Mouse (Mus musculus): Measurements from ENCODE around the gene Oprd1. TPM values are rescaled to one million over a fixed set of nuclear protein-coding genes. Genes with fewer than 3 reads are reported as not detected.

Gene Oprd1
- total RNA-seq (2021) = under 1 TPM in 1 of 2 experiments, not detected in 1; 0.04 TPM
- long read RNA-seq, experiment 1 = 0 reads
- long read RNA-seq, experiment 2 = 0 reads

DNA sequence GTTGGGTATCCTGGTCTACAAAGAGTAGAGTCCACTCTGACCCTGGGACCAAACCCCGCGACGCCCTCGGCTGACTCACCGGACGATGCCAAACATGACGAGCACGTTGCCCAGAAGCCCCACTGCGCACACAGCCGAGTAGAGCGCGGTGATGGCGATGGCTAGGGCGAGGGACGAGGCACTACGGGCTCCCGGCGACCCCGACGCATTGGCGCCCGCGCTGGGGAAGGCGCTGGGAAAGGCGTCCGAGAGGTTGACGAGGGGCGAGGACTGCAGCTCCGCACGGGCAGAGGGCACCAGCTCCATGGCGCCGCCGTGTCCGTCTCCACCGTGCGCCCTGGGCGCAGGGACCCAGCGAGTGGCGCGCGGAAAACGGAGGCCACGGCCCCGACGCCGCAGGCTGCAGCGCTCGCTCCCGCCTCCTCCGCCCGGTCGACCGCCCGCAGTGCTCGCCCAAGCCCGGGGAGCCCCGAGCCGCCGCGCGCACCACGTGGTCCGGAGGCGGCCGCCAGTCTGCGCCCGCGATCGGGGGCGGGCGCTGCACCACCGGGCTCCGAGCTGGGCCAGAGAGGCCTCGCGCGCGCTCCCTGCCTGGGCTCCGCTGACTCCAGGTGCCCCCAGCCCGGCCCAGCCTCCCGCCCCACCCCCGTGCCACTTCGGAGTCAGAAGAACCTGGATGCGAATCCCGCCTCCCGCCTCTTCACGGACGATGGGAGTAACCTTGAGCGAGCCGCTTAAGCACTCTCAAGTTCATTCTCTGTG, at the start of gene Oprd1:
TSS of gene Oprd1 (minus strand) at position 407 of the 762 bp plus-strand sequence.
- DNase-seq = no peak
- intact Hi-C loops (cut with DNase I; ENCODE audit: low total_unique reads) = no loop called here

DNA sequence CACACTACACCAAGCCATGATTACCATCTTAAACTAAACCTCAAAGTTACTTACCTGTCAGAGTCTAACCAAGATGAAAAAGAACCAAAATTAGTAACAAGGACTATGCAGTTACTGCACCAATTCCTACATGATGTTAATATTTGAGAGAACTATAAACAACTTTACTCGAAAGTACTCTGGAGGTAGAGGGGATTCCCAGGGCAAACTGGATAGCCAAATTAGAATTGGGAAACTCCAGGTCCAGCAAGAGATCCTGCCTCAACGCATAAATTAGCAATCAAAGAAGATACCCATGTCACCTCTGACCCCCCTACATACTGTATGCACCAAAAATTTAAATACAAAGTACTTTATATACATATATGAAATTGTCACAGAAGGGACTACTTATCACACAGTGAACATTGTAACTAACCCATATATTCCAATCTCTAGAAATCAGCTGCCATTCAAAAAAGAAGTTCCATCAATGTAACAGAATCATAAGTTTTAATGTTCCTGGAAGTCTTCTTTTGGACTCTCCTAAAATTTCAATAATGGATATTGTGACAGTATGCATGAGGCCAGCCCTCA, 43.6 kb upstream of the Oprd1 start:
- intact Hi-C loops (cut with DNase I; ENCODE audit: low total_unique reads) = no loop called here

DNA sequence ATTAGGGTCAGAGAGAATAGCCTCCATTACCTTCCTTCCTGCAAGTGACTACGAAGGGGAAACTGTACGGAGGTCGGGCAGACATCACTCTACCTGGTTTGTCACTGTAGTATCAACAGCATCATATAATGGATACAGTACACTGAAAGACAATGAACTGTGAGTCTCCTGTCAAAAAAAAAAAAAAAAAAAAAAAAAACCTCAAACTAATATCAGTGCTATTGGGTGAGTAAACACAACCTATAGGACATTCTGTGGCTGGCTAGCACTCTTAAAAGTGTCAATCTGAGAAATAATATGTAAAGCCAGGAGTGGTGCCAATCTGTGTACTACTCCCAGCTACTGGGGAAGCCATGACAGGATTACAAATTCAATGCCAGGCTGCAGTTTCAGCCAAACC, 38.9 kb upstream of the Oprd1 start:
- intact Hi-C loops (cut with DNase I; ENCODE audit: low total_unique reads) = no loop called here

More for the DNA sequence above, 43.6 kb upstream of the Oprd1 start:
- no peak for DNase-seq

DNA sequence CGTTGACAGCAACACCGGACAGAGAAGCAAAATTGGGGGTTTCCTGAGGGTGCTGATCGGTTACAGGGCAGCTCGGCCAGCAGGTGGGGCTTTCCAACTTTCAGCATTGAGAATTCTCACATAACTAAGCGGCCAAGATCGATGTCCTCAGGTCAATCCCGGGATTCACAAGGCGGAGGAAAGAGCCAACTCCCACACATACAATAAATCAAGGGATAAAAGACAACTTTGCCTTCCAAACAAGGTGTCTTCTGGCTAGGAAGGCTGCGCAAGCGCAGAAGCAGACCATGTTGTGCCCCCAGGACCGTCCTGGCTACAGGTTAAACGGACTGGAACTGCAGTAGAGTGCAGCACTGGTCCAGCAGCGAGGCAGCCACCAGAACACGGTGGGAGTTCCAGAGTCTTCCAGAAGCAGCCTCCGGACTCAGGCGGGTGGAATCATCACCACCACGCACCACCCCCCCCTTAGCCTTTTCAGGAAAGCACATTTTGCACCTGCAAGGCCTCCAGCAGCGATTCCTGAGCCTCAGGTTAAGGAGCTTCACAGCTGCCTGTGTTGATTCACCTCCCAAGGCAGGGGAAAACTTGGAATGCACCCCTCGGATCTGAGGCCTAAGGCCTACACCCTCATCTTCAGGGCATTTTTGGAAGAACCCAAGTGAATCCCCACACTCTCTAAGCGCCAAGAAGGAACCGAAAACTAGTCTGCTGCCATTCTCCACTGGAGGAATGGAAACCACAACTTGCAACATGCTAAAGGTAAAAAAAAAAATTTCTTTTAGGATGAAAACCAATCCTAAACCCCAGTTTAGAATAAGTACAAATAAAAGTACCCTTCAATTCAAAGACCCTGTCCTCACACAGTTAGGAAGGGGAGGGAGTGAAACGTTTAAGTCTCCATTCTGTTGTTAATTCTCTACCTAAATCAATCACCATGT, 37.7 kb upstream of the Oprd1 start:
- DNase-seq = no peak
- intact Hi-C loops (cut with DNase I; ENCODE audit: low total_unique reads) = no loop called here

More for the DNA sequence above, 38.9 kb upstream of the Oprd1 start:
- DNase-seq = no peak

DNA sequence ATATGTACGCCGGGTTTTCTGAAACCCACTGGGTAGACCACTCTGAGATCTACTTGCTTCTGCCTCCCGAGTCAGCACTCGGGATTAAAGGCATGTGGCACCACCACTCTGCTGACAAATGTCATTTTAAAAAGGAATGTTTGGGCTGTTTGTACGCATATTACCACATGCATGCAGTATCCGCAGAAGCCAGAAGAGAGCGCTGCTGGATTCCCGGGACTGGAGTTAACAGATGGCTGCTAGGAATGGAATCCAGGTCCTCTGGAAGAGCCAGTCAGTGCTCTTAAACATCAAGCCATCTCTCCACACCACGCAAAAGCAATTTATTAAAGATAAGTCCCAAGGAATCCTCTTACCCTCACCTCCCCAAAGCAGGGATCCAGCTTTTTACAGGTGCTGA, 36.4 kb upstream of the Oprd1 start:
- intact Hi-C loops (cut with DNase I; ENCODE audit: low total_unique reads) = no loop called here
- DNase-seq = no peak

DNA sequence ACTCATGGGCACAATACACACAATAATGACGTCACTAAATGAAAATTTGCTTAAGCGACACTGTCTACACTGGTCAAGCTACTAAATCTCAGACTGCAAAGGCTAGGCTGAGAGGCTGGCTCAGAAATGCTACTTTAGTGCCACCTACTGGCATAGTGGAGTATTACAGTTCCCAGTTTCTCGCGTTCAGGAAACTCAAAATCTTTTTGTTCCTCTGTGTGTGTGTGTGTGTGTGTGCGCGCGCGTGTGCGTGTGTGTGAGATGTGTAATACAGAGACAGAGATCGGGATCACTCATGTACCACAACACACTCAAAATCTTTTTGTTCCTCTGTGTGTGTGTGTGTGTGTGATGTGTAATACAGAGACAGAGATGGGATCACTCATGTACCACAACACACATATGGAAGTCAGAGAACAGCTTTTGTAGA, 34.4 kb upstream of the Oprd1 start:
- intact Hi-C loops (cut with DNase I; ENCODE audit: low total_unique reads) = loop anchor here (5.0 kb wide), 1 partner anchor 86 kb away; no protein-coding TSS in a partner anchor
- DNase-seq = no peak

DNA sequence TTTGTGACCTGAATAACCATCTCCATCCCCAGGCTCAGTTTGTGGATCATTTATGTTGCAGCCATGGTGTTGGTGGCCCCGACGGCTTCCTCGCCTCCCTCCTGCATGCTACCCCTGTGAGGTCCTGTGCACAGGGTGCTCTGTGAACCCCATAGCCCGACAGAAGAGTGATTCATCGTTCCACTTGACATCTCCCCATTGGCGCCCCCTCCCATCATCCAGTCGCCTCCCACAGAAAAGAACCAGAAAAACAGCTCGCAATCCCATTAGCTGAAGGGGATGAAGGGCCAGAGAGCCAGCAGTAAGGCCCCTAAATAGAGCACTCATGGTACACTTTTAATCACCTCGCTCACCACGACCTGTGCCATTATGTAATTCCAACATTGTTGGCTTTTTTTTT, 32.2 kb upstream of the Oprd1 start:
- intact Hi-C loops (cut with DNase I; ENCODE audit: low total_unique reads) = loop anchor here (5.0 kb wide), 1 partner anchor 84 kb away; no protein-coding TSS in a partner anchor
- DNase-seq = no peak

DNA sequence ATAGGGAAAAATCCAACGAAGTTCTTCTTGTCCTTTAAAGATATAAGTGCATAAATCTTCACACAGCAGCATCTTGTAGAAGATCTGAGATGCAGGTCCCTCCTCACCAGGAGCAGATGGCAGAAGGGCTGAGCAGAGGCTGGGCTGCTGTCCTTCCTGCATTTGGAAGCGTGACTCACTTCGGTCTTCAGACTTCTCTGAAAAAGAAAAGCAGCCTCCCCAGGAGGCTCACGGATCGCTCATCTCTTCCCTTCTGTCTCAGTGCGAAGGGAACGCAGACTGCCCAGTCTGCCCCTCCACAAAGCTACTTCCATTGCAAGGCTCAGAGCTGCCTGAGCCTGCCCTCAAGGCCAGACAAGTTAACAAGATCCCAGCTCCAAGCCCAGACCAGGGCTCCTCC, 26.6 kb upstream of the Oprd1 start:
- DNase-seq = no peak
- intact Hi-C loops (cut with DNase I; ENCODE audit: low total_unique reads) = no loop called here

DNA sequence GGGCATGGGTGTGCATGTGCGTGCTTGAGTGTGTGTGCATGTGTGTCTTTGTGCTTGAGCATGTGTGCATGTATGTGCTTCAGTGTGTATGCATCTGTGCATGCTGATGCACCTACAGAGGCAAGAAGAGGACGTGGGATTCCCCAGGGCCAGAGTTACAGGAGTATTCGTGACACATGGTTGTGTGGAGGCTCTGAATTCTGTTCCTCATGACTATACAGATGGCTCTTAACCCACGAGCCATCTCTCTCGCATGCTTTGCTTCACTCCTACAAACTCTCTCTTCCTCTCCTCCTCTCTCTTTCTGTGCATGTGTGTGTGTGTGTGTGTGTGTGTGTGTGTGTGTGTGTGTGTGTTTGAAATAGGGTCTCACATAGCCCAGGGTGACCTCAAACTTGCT, 25.5 kb upstream of the Oprd1 start:
- intact Hi-C loops (cut with DNase I; ENCODE audit: low total_unique reads) = no loop called here

DNA sequence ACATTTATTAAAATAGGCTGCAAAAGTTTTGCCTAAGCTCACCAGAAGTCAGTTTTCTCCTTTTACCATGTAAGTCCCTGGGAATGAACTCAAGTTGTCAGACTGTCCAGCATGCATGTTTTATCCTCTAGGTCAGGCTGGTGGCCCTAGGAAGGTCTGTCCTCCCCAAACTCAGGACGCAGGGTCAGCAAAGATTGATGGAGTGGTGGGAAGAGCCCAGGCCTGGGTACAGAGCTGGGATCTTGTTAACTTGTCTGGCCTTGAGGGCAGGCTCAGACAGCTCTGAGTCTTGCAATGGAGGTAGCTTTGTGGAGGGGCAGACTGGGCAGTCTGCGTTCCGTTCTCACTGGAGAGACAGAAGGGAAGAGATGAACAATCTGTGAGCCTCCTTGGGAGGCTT, 25.0 kb upstream of the Oprd1 start:
- intact Hi-C loops (cut with DNase I; ENCODE audit: low total_unique reads) = no loop called here
- no peak for DNase-seq

More for the DNA sequence above, 25.5 kb upstream of the Oprd1 start:
- DNase-seq = no peak

DNA sequence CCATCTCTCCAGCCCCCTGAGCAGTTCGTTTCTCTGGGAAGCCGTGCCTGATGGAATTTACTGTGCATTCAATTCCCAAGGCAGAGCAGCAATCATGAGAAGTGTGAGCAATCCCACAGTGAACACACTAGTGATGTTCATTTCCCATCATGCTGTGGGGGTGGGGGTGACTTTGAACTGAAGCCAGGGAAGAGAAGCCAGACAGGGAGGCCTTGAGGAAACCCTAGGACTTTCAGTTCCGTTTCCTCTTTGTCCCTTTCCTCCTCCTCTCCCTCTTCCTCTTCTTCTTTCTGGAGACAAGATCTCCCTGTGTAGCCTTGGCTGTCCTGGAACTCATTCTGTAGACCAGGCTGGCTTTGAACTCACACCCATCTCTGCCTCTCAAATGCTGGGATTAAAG, 23.1 kb upstream of the Oprd1 start:
- DNase-seq = no peak
- intact Hi-C loops (cut with DNase I; ENCODE audit: low total_unique reads) = no loop called here

DNA sequence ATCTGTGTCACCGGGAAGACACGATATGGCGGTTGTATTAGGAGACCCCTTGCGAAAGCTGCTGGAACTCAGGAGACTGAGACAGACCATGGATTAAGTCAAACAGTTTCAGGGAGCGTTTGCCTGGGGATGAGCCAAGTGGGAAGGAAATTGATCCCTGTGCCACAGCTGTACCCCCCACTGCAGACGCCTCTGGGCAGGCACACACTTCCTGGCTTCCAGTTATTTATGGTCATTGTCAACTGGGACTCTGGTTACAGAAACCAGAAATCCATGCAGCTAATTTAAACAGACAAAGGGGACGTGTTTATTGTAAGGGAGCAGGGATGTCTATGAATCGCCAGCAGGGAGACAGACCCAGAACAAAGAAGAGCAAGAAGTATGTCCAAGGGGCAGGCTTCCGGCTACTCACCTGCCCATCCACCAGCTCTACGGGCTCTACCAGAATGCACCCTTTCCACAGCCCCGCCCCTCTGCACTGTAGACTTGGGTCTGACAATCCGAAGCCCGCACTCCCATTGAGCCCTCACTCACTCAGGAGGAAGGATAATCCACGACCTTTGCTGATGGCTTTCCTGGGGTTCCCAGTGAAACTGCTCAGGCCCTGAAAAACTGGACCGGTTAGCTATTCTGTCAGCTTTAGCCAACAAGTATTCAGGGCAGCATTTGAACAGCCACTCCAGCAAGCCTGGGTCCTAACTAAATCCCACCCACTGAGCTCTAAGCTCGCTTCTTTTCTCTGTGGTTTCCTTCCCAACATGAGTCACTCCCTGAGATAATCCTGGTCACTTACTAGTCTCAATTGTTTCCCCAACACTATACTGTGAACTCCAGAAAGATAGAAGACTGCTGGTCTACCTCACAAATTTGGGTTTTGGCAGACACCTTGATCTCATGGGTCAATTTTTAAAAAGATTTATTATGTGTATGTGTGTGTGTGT, 22.3 kb upstream of the Oprd1 start:
- intact Hi-C loops (cut with DNase I; ENCODE audit: low total_unique reads) = no loop called here
- DNase-seq = no peak

DNA sequence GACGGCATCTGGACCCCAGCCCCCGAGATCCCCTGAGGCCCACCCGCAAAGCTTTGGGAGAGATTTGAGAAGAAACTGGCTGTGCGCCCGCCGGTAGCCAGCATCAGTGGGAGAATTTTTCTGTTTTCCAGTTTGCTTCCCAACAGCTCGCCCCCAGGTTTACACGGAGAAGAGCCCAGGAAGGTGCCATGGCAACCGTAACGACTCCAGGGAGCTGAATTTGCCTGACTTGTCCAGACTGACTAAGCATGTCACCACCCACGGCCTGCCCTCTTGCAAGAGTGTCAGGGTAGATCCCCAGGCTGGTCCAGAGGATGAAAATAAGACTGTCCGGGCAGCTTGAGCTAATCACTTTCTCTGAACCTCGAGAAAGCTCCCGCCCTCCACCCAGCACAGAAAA, 21.4 kb upstream of the Oprd1 start:
- no peak for DNase-seq
- intact Hi-C loops (cut with DNase I; ENCODE audit: low total_unique reads) = no loop called here

DNA sequence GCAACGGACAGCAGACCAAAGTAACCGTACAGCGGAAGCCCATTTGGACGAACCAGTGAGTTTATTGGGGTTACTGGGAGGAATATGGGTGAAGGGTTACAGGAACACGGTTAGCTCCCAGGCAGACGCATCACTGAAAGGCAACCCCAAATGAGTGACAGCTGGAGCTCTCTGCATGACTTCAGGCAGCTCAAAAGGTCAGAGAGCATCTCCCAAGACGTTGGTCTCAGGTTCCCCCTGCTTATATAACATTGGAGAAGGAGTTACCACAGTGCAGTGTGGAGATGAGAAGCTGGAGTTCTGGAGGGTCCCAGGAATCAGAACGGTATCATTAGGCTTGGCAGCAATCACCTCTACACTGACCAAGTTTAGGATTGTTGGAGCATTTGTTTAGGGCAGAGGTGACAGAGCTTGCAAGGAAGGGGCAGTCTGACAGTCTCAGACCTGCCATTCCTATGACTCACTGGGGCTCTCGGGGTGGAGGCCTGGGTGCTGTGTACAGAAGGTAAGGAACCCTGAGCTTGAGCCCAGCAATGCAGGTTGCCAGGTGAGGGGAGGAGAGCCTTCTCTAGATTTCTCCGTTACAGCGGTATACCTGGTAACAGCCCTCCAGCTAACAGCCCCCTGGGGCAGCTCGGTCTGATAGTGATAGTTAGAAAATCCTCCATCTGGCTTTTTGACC, 12.8 kb upstream of the Oprd1 start:
- DNase-seq = no peak
- intact Hi-C loops (cut with DNase I; ENCODE audit: low total_unique reads) = no loop called here

DNA sequence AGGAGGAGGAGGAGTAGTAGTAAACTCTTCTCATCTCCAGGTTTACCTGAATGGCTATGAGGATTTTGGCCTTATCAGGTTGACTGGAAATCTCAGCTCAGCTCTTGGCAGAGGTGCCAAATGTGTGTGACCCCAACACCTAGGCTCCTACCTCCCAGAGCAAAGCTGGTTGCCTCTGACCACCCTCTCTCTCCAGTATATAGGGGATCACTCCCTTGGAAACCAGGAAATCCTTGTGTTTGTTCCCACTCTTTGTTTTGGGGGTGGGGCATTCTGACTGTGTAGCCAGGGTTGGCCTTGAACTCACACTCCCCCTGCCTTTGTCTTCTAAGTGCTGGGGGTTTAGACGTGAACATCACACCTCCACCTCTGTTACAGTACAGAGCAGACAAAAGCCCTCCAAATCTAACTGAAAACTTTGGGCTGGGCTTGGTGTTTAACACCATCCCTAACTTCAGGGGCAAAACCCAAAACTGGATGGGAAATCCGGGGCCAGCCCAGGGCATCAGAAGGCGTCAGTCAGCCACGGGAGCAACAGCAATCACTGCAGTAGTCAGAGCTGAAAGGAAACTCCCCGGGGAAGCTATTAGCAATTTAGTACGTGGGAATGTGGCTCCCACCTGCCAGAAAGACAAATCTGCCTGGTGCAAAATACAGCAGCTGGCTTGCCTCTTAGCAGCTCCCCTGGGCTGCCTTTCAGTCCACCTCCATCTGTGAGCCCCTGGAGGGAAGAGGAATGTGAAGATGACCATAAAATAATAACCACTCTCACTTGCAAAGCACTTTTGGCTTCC, 10.8 kb upstream of the Oprd1 start:
- no peak for DNase-seq
- intact Hi-C loops (cut with DNase I; ENCODE audit: low total_unique reads) = loop anchor here (5.0 kb wide), 1 partner anchor 1878 kb away; the partner anchor contains the start of gene Serinc2

DNA sequence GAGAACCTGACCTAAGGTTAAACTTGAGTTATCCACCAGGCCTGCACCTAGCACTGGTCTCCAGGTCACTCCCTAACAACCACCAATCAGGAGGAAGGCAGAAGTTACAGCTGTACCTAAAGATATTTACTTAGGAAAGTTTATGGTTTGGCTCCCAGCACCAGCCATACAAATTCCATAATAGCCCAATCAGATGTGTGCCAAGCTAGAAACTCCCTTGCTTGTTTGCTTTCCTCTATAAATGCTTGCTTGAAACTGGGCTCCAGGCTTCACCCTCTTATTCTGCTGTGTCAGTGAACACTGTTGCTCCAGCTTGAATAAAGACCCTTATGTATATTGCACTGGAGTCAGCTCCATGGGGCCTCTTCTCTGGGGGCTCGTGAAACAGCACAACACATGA, 7.4 kb upstream of the Oprd1 start:
- intact Hi-C loops (cut with DNase I; ENCODE audit: low total_unique reads) = loop anchor here (5.0 kb wide), 1 partner anchor 1874 kb away; the partner anchor contains the start of gene Serinc2

DNA sequence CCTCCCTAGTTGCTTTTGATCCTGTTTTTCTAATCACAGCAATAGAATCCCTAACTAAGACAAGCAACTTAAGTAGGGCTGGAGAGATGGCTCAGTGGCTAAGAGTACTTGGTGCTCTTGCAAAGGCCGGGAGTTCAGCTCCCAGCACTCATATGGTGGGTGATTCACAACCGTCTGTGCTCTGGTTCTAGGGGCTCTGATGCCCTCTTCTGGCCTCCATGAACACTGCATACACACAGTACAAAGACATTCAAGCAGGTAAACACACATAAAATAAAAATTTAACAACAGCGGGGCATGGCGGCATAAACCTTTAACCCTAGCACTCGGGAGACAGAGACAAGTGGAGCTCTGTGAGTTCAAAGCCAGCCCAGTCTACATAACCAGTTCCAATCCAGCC, 1.9 kb upstream of the Oprd1 start:
- intact Hi-C loops (cut with DNase I; ENCODE audit: low total_unique reads) = no loop called here

More for the DNA sequence above, 7.4 kb upstream of the Oprd1 start:
- DNase-seq = no peak

More for the DNA sequence above, 1.9 kb upstream of the Oprd1 start:
- DNase-seq = no peak

All from gastrocnemius, postnatal 14 days (tissue).